Mouse (Mus musculus): Measurements from ENCODE around the gene Nr2f2. TPM values are rescaled to one million over a fixed set of nuclear protein-coding genes. Genes with fewer than 3 reads are reported as not detected.

The Nr2f2 gene
- total RNA-seq, 2 experiments from 2014 or later = 15.1 to 21.7 TPM

GRCm38 (mm10) chr7:70332926-70333664 is 33.4 kb downstream of the Nr2f2 start:
- no peak for DNase-seq

DNA sequence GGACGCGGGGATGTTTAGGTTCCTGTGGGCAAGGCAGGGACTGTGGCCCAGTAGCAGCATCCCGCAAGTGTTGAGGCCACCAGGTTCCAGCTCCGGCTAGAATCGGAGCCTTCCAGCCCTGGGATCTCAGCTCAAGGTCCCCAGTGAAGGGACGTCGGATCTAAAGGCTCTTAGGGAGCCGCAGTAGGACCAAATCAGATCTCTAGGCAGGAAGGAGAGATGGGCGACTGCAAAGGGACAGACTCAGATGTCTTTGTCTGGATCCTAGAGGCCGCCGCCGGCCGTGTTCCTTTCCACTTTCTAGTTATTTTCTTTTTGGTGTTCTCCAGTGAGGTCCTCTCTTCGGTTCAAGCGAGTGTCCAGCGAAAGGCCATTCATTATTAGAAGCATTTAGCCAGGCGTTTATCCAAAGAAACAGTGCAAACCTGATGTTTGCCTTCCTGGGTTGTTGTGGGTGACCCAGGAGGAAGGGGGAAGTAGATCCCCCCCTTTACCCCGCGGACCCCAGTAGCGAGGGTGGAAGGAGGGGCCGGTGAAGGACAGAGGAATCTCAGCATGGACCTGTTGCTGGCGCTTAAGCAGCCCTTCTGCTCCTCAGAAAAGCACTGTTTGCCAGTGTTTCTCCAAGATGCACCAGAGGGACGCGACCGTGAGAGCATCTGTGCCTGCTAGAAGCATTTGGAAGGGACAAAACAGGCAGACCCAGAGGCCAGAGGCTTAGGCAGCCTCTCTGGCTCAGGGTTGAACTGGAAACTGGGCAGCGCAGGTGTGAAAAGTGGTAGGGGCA is 34.3 kb downstream of the Nr2f2 start:
- no peak for DNase-seq

GRCm38 (mm10) chr7:70331243-70332063 is 35.1 kb downstream of the Nr2f2 start:
- no peak for DNase-seq

DNA sequence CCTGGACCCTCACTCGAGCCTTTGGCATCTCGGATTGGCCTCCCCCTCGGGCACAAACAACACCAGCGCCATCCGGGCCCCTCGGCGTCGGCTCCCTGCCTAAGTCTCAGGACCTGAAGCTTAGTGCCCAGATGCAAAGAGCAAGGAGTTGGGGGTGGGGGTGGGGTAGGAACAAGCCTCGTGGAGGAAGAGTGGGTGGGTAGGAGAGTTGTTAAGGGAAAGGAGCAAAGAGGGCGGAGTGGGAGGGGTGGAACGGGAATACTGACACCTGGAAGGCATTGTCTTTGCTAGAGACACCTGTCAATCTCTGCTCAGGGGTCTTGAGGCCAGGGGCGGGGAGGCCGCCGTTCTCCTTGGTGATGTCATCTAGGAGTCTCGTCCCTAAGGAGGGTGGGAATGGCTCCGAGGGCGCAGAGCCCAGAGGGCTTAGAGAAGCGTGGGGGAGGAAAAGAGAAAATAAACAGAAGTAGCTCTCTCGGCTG is 35.7 kb downstream of the Nr2f2 start:
- no peak for DNase-seq

DNA sequence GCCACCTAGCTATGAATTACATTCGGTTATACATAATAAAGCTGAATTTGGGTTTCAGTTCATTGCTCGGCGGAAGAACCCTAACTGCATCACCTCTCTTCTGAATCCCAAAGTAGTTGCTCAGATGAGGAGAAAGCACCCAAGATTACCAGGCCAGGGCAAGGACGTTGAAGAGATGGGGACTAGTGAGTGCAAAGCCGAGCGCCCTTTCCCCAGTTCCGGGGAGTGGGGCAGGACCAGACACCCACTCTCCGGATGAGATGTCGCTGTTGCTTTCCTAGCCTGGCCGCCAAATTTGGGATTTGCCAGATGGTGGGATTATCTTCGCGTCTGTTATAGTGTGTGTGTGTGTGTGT is 36.4 kb downstream of the Nr2f2 start:
- no peak for DNase-seq

DNA sequence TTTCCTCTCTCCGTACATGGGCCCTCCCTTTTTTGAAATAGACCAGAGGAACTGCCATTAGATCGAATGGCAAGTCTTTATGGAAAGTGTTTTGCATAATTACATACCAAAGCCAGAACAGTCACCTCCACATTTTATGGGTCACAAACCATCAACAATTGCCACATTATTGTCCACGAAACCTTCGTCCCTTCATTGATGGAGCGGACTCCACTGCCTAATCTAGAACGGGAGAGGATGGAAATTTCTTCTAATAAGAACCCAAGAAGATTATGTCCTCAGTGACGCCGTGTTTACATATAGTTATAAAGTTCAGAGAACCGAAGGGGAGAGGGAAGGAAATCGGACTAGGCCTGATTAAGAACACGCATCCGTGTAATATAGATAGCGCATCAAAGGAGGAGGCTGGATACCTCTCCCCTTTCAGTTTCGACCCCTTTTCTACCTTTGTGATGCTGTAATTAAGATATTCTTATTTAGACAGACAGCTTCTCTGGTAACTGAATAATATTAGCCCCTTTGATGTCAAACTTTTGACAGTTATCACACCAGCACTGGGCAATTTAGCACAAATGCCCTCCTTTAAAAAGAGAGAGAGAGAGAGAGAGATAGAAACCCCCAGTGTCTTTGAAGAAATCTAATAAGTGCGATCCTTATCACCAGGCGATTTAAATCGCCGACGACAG is 36.9 kb downstream of the Nr2f2 start:
- no peak for DNase-seq

DNA sequence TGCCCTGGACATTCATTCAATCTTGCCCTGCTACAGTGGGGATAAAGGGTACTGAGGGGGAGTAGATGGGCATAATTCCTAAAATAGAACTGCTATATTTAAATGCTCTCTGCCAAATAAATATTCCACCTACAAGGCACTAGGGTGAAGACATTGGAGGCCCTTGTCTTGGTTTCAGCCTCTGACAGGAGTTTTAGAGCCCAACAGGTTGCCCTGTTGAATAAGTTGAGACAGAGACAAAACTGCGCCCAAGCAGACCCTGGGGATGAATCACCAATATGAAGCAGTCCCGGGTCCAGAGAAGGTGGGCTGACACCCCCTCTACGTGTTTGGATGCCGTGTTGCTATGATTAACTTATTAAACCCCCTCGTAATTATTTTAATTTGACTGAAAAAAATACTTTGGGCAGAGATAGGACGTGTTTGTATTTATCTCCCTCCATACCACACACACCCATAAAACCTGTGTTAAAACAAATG is 37.5 kb downstream of the Nr2f2 start:
- DNase-seq = no peak

GRCm38 (mm10) chr7:70328206-70329036 is 38.1 kb downstream of the Nr2f2 start:
- no peak for DNase-seq

DNA sequence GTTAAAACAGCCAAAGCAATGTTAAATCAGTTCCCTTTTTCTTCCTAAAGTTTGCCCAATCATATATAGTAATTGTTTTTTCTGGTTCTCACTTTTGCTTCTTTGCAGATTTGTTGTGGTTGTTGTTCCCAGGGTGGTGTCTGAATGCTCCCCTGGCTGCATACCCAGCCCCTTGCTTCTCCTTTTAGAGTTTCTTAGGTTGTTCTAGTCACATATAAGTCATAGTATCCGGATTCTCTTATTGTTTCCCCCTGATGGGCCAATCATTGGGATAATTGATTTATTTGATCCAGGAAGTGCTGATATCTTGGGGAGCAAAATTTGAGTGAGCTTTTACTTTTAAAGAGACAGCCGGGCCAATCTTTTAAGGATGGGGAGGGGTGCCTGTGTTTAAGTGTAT is 39.3 kb downstream of the Nr2f2 start:
- no peak for DNase-seq

DNA sequence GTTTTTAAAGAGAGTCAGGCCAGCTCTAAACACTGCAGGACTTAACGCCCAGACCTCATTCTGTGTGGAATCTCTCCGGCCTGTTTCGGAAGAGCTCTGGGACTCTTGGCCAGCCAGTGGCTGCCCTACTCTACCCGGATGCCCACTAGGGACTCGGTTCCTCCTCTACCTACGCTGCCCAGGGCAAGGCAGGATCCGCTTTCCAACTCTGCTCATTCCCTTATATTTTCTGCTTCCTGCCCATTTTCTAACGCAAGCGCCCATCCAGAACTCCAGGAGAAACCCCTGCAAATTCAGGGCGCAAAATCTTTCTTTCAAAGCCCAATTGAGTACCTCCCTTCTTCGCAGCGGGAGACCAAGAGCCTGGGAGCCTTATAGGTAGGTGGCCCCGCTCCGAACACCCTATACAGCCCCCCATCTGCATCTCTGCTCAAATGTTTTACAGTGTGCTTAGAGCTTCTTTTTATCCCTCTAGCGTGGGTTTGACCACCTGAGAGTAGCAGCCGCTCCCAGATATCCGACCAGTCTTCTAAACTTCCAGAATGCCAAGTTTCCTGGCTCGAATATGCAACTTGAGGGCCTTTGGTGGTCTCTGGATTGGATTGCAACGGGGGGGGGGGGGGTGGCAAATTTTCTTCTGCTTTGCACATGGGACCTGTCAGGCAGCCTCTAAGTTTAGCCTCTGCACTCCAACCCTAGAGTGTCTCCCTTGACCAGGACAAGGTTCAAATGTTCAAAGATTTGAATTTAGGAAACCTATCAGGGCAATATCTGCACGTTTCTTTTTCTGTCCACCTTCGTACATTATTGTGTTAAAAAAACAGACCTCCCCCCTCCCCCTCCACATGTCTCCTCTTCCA is 40.1 kb downstream of the Nr2f2 start:
- DNase-seq = no peak

- DNase-seq = no peak
These were observed 41.2 kb downstream of the Nr2f2 start for GRCm38 (mm10) chr7:70325381-70325780.

DNA sequence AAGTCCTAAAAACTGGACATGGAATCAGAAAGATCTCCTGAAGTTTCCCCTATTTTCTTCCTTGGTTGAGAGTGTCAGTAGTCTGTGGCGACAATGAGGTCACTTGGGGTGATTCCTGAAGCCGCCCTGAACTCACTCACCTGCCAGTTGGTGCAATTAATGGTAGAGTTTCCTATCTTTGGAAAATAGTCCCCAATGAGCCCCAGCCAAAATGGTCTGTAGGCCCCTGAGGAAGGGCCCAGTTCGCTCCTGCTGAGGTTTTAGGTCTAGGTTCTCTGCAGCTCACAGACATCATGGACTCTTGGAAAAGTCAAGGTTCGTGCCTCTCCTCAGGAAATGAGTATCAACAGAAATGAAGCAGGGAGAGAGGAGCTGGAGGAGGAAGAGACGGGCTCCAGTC is 42.0 kb downstream of the Nr2f2 start:
- DNase-seq = no peak

GRCm38 (mm10) chr7:70324041-70324440 is 42.5 kb downstream of the Nr2f2 start:
- no peak for DNase-seq

DNA sequence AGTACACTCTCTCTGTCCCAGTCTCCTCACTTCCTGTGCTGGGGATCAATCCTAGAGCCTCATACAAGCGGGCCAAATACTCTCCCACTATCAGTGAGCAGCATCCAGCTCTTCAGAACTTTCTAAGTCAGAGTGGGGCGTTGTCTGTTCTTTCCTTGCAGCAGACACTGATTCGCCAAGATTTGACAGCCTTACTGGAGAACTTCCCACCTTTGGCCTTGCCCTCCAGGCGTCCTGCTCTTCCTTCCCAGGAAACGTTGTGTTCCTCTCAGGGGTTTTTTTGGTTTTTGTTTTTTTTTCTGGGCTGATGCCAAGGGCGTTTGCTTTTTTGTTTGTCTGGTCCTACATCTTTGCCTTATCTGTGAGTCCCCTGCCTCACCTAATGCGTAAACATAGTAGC is 60.8 kb downstream of the Nr2f2 start:
- DNase-seq = no peak

- DNase-seq = no peak
These were observed 62.1 kb downstream of the Nr2f2 start for GRCm38 (mm10) chr7:70304426-70304825.
